In genomic region chr8:77517301-77518200, GRCm38 (mm10) we compare ENCODE assay signal across 8 mouse cellular contexts. TPM values are rescaled to one million over a fixed set of nuclear protein-coding genes. Genes with fewer than 3 reads are reported as not detected.
DNase-seq lines count a peak whose midpoint lies in the region; ATAC-seq and TF ChIP-seq lines count a peak whose summit lies in the region.

Gene Arhgap10 (minus strand): TSS chr8:77517953.

- peak; percentile 93 for ATAC-seq in embryonic facial prominence, embryonic 14.5 days (ENCODE audit: low read depth)
- peak; percentile 94 for ATAC-seq in kidney, embryonic 15.5 days (replicated peaks; ENCODE audit: low FRiP score)
- ATAC-seq in liver, embryonic 14.5 days (ENCODE audit: insufficient read depth) = peak; percentile 92
- ATAC-seq in stomach, embryonic 15.5 days (ENCODE audit: insufficient read depth, low FRiP score, low read depth) = peak; percentile 93

- no peaks in the 10 kb centered on the region for H3K27me3 ChIP-seq in embryonic facial prominence, embryonic 14.5 days (replicated peaks; ENCODE audit: control insufficient read depth, insufficient read depth, low read length)
- no peaks in the 10 kb centered on the region for H3K27me3 ChIP-seq in heart, embryonic 10.5 days (ENCODE audit: insufficient read depth, poor library complexity, severe bottlenecking)
- H3K27me3 ChIP-seq in kidney, embryonic 15.5 days = no peaks in the 10 kb centered on the region
- no peaks in the 10 kb centered on the region for H3K27me3 ChIP-seq in liver, embryonic 14.5 days (ENCODE audit: control insufficient read depth, insufficient read depth, low read length)
- H3K27me3 ChIP-seq in stomach, embryonic 15.5 days (replicated peaks) = no peaks in the 10 kb centered on the region

- H3K4me1 ChIP-seq in embryonic facial prominence, embryonic 14.5 days (ENCODE audit: control insufficient read depth, insufficient read depth, low read length) = peaks cover 29% of the 10 kb centered on the region
- peaks cover 41% of the 10 kb centered on the region for H3K4me1 ChIP-seq in heart, embryonic 10.5 days
- H3K4me1 ChIP-seq in kidney, embryonic 15.5 days = peaks cover 47% of the 10 kb centered on the region
- H3K4me1 ChIP-seq in liver, embryonic 14.5 days (replicated peaks; ENCODE audit: control insufficient read depth in 2 of 2, insufficient read depth in 2 of 2, low read length in 1 of 2) = peaks cover 0 to 15% of the 10 kb centered on the region in 2 experiments; a peak in 3 of 4 replicates
- H3K4me1 ChIP-seq in stomach, embryonic 15.5 days = peaks cover 21% of the 10 kb centered on the region

- H3K9ac ChIP-seq in embryonic facial prominence, embryonic 14.5 days (ENCODE audit: low read depth, low read length) = peak within 1 kb of the TSS; percentile 88
- H3K9ac ChIP-seq in kidney, embryonic 15.5 days = peak within 1 kb of the TSS; percentile 74
- peak within 1 kb of the TSS; percentile 60 for H3K9ac ChIP-seq in liver, embryonic 14.5 days (replicated peaks)
- peak within 1 kb of the TSS; percentile 83 for H3K9ac ChIP-seq in stomach, embryonic 15.5 days

- no peak for TF ChIP-seq CTCF in liver, embryonic 14.5 days (IDR thresholded peaks at IDR 0.05; ENCODE audit: low read depth)

- peak within 1 kb of the TSS; percentile 81 for H3K4me3 ChIP-seq in embryonic facial prominence, embryonic 14.5 days (ENCODE audit: low read depth, low read length)
- peak within 1 kb of the TSS; percentile 84 for H3K4me3 ChIP-seq in heart, embryonic 10.5 days
- H3K4me3 ChIP-seq in kidney, embryonic 15.5 days (replicated peaks) = peak within 1 kb of the TSS; percentile 67
- peak within 1 kb of the TSS; percentile 63 to 71 for H3K4me3 ChIP-seq in liver, embryonic 14.5 days (ENCODE audit: insufficient read depth in 1 of 2, low read depth in 2 of 2, low read length in 2 of 2)
- peak within 1 kb of the TSS; percentile 89 for H3K4me3 ChIP-seq in stomach, embryonic 15.5 days (replicated peaks)

- H3K36me3 ChIP-seq in embryonic facial prominence, embryonic 14.5 days (ENCODE audit: control insufficient read depth, insufficient read depth, low read length) = no peaks in the 10 kb centered on the region
- H3K36me3 ChIP-seq in heart, embryonic 10.5 days = no peaks in the 10 kb centered on the region
- H3K36me3 ChIP-seq in kidney, embryonic 15.5 days = no peaks in the 10 kb centered on the region
- no peaks in the 10 kb centered on the region for H3K36me3 ChIP-seq in liver, embryonic 14.5 days (replicated peaks; ENCODE audit: control insufficient read depth, insufficient read depth, low read depth)
- H3K36me3 ChIP-seq in stomach, embryonic 15.5 days = no peaks in the 10 kb centered on the region

- H3K4me2 ChIP-seq in embryonic facial prominence, embryonic 14.5 days (ENCODE audit: low read depth, low read length) = peak within 1 kb of the TSS; percentile 89
- peak within 1 kb of the TSS; percentile 75 for H3K4me2 ChIP-seq in kidney, embryonic 15.5 days
- peak within 1 kb of the TSS; percentile 87 for H3K4me2 ChIP-seq in liver, embryonic 14.5 days (ENCODE audit: low read depth)
- H3K4me2 ChIP-seq in stomach, embryonic 15.5 days = peak within 1 kb of the TSS; percentile 66

- DNase-seq in B cell, adult 2 months = peak; percentile 53 to 55
- peak; percentile 67 to 84 for DNase-seq in adrenal gland, postnatal 4 days (ENCODE audit: low spot score in 2 of 2)
- peak; percentile 94 for DNase-seq in embryonic facial prominence, embryonic 14.5 days (ENCODE audit: low spot score)
- peak; percentile 95 for DNase-seq in heart, embryonic 10.5 days (ENCODE audit: low spot score)
- DNase-seq in liver, embryonic 14.5 days (ENCODE audit: low read depth in 3 of 3, low spot score in 3 of 3) = peak; percentile 55 to 60 (median 57)
- peak; percentile 87 for DNase-seq in neural tube, embryonic 10.5 days (ENCODE audit: extremely low spot score, low spot score)

- no peaks in the 10 kb centered on the region for H3K9me3 ChIP-seq in embryonic facial prominence, embryonic 14.5 days (ENCODE audit: control insufficient read depth, low read length)
- H3K9me3 ChIP-seq in heart, embryonic 10.5 days = no peaks in the 10 kb centered on the region
- no peaks in the 10 kb centered on the region for H3K9me3 ChIP-seq in kidney, embryonic 15.5 days (replicated peaks)
- H3K9me3 ChIP-seq in liver, embryonic 14.5 days (ENCODE audit: control insufficient read depth, low read length) = no peaks in the 10 kb centered on the region
- H3K9me3 ChIP-seq in stomach, embryonic 15.5 days = no peaks in the 10 kb centered on the region

- TF ChIP-seq EP300 in liver, embryonic 14.5 days (IDR thresholded peaks at IDR 0.05; ENCODE audit: low read depth) = no peak

- whole genome bisulfite sequencing in embryonic facial prominence, embryonic 14.5 days = 0% methylated on average over 42 of the region's 95 CpGs
- under 1% methylated on average over 85 of the region's 95 CpGs for WGBS in heart, embryonic 10.5 days
- under 1% methylated on average over 67 of the region's 95 CpGs for WGBS in kidney, embryonic 15.5 days
- WGBS in liver, embryonic 14.5 days (ENCODE audit: insufficient replicate concordance) = under 1% methylated on average over 67 of the region's 95 CpGs
- under 1% methylated on average over 67 of the region's 95 CpGs for WGBS in stomach, embryonic 15.5 days

- H3K27ac ChIP-seq in embryonic facial prominence, embryonic 14.5 days (replicated peaks; ENCODE audit: low read depth, low read length) = peak within 1 kb of the TSS; percentile 88
- peak within 1 kb of the TSS; percentile 95 for H3K27ac ChIP-seq in heart, embryonic 10.5 days
- peak within 1 kb of the TSS; percentile 90 for H3K27ac ChIP-seq in kidney, embryonic 15.5 days
- H3K27ac ChIP-seq in liver, embryonic 14.5 days = peak within 1 kb of the TSS; percentile 48
- peak within 1 kb of the TSS; percentile 92 for H3K27ac ChIP-seq in stomach, embryonic 15.5 days

RNA-seq across cellular contexts. Expression of gene Arhgap10, which starts in this region (rescaled TPM):
- 10 to 100 TPM; 43.6 to 48.4 TPM for total RNA-seq in adrenal gland, postnatal 4 days (2021)
- polyA plus RNA-seq in embryonic facial prominence, embryonic 14.5 days (2014; fragmentation: Nextera tagmentation; extraction: Ambion mirVana) = 25.9 and 29.2 TPM in 2 replicates
- 22.8 and 25.7 TPM in 2 replicates for polyA plus RNA-seq in heart, embryonic 10.5 days (2016; fragmentation: Nextera tagmentation; extraction: Ambion mirVana)
- 31.1 and 34.1 TPM in 2 replicates for polyA plus RNA-seq in kidney, embryonic 15.5 days (2015; fragmentation: Nextera tagmentation; extraction: Ambion mirVana)
- 3.1 and 4.6 TPM in 2 replicates for polyA plus RNA-seq in liver, embryonic 14.5 days (2012; rRNA removed)
- 4.6 and 6.1 TPM in 2 replicates for polyA plus RNA-seq in liver, embryonic 14.5 days (2014; fragmentation: Nextera tagmentation; extraction: Ambion mirVana)
- 29.4 and 29.8 TPM in 2 replicates for polyA plus RNA-seq in stomach, embryonic 15.5 days (2015; fragmentation: Nextera tagmentation; extraction: Ambion mirVana)

Comparison
In these comparisons a context has a peak if more than half of its experiments do, and no peak if none do; other contexts are left out.
1. Peak in every context shown above with its lines: DNase-seq, ATAC-seq, H3K4me3 ChIP-seq and H3K27ac ChIP-seq.